Mouse (Mus musculus) gastrocnemius, postnatal 10 days (tissue): ENCODE measurements around the gene Psmc5. TPM values are rescaled to one million over a fixed set of nuclear protein-coding genes. Genes with fewer than 3 reads are reported as not detected.

Experiments used
- DNase-seq: peaks from one replicate; pipeline ENCODE4 v3.0.0; 2021; ENCODE audit warnings: mixed read lengths
- total RNA-seq, 2 experiments: library from RNA; stranded (reverse); gene quantifications; 2 replicates each; pipeline ENCODE4 v1.2.3; 2021

Gene Psmc5
- total RNA-seq, 2 experiments from 2014 or later: 134 to 152 TPM

DNA sequence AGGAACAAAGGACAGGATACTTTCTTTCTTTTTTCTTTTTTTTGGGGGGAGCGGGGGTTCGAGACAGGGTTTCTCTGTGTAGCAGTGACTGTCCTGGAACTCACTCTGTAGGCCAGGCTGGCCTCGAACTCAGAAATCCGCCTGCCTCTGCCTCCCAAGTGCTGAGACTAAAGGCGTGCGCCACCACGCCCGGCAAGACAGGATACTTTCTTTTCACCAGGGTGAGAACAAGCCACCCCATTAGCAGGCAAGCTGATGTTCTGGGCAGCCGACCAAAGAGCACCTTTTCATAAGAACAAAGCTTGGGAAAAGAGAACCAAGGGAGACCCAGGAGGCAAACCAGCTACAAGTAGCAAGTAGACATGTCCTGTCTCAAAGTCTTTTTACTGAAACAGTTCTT lies 50.8 kb downstream of the Psmc5 start:
- no peak for DNase-seq

DNA sequence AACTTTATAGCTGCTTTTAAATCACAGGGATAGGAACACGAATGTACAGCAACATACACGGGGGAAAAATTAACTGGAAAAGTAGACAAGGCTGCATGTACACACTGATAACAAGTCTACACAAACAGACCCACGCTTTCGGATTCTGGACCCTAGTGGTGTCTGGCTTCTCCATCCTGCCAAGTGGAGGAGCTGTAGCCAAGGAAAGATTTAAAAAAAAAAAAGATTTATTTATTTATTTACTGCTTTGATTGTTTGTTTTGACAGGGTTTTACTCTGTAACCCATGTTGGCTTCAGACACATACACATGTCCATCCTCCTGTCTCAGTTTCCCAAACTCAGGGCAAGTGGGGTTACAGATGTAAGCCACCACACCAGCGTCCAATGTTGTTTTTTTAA lies 51.5 kb downstream of the Psmc5 start:
- no peak for DNase-seq

GRCm38 (mm10) chr11:106308162-106308561 lies 52.2 kb downstream of the Psmc5 start:
- DNase-seq: no peak

- DNase-seq: no peak
Observed at GRCm38 (mm10) chr11:106310123-106310522, 54.2 kb downstream of the Psmc5 start.

Other genes starting within 250 kb of the Psmc5 start
- not detected for gene Kcnh6, start 248.0 kb upstream of the Psmc5 start, total RNA-seq
- 10 to 100 TPM; 39.2 to 40.9 TPM for gene Dcaf7, start 219.3 kb upstream of the Psmc5 start, total RNA-seq
- 10 to 100 TPM; 25.3 to 31.4 TPM for gene Taco1, start 190.1 kb upstream of the Psmc5 start, total RNA-seq
- gene Map3k3, start 171.5 kb upstream of the Psmc5 start, total RNA-seq: 10 to 100 TPM; 26.5 to 33.3 TPM
- gene Gm10840, start 95.3 kb upstream of the Psmc5 start, total RNA-seq: not detected
- 10 to 100 TPM; 13.2 to 18.1 TPM for gene Limd2, start 95.3 kb upstream of the Psmc5 start, total RNA-seq
- 10 to 100 TPM; 21.5 to 22.8 TPM for gene Strada, start 54.0 kb upstream of the Psmc5 start, total RNA-seq
- 10 to 100 TPM; 73.6 to 75.8 TPM for gene Ccdc47, start 39.8 kb upstream of the Psmc5 start, total RNA-seq
- gene Ddx42, start 39.2 kb upstream of the Psmc5 start, total RNA-seq: 10 to 100 TPM; 30.1 to 35.8 TPM
- 10 to 100 TPM; 27.4 to 32.8 TPM for gene Ftsj3, start 75 bp upstream of the Psmc5 start, total RNA-seq
- 10 to 100 TPM; 23.6 to 27.3 TPM for gene Smarcd2, start 16.8 kb downstream of the Psmc5 start, total RNA-seq
- gene Tcam1, start 20.5 kb downstream of the Psmc5 start, total RNA-seq: under 1 TPM; 0.09 to 0.21 TPM
- not detected for gene Gh, start 45.7 kb downstream of the Psmc5 start, total RNA-seq
- 1 to 10 TPM in 1 of 2 experiments, under 1 TPM in 1; 0.80 to 2.8 TPM for gene Cd79b, start 58.6 kb downstream of the Psmc5 start, total RNA-seq
- gene Scn4a, start 97.1 kb downstream of the Psmc5 start, total RNA-seq: 100 to 1,000 TPM; 137 to 145 TPM
- 10 to 100 TPM; 11.4 to 11.5 TPM for gene Prr29, start 109.3 kb downstream of the Psmc5 start, total RNA-seq
- 10 to 100 TPM; 13.3 to 18.6 TPM for gene Icam2, start 131.9 kb downstream of the Psmc5 start, total RNA-seq
- 1 to 10 TPM; 5.0 to 7.5 TPM for gene Ern1, start 231.7 kb downstream of the Psmc5 start, total RNA-seq